ENCODE assay signal across 9 mouse cellular contexts in the genomic region with DNA sequence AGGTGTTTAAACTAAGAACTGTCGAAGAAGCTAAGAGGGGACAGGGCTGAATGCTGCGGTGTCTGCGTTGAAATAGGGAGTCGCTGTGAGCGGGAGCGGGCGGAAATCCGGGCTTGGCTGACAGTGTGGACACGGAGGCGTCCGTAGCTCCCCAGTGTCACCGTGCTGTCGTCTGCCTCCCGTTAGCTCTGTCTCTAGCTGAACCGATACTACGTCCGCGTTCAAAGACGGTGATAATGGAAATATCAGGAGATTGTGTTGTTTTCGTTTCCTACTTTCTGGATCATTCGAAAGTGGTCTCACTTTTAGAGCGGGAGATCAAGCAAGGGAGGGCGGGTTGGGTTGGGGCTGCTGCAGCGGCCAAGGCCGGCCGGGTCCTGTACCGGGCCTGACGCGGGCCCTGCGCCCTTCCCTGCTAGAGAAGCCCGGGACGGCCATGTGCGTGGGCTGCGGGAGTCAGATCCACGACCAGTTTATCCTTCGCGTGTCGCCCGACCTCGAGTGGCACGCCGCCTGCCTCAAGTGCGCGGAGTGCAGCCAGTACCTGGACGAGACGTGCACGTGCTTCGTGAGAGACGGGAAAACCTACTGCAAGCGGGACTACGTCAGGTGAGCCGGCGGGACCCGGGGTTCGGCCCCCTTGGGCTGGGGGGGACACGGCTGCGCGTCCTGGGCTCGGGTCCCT. TPM values are rescaled to one million over a fixed set of nuclear protein-coding genes. Genes with fewer than 3 reads are reported as not detected.
DNase-seq lines count a peak whose midpoint lies in the region; ATAC-seq and TF ChIP-seq lines count a peak whose summit lies in the region.
"Had no signal": no experiment of that assay in that cellular context is flagged by ENCODE, and none has a peak within 500 bp of the region (broad histone marks: within the 10 kb centered on the region; RNA-seq: fewer than 3 reads in every experiment).

No protein-coding gene starts in this region.

- H3K27ac ChIP-seq in forebrain, embryonic 12.5 days, result no peak overlapping the region
- no peak overlapping the region for H3K27ac ChIP-seq in hindbrain, postnatal 0 days
- H3K27ac ChIP-seq in liver, embryonic 15.5 days (replicated peaks), result no peak overlapping the region
- no peak overlapping the region for H3K27ac ChIP-seq in layer of hippocampus, adult 2 months

- intact Hi-C loops in left cerebral cortex, postnatal 4 days (cut with DNase I), result loop anchor here (10.0 kb wide), 1 partner anchor 373 kb away; no protein-coding TSS in a partner anchor
- intact Hi-C loops in left cerebral cortex, postnatal 10 days (cut with DNase I), result no loop called here

- peak overlapping the region; percentile 74 for H3K4me2 ChIP-seq in forebrain, embryonic 12.5 days
- H3K4me2 ChIP-seq in hindbrain, postnatal 0 days (ENCODE audit: low read depth, low read length), result peak overlapping the region; percentile 53; the same call in 1 of the 2 replicates
- H3K4me2 ChIP-seq in liver, embryonic 15.5 days, result peak overlapping the region; percentile 63

- DNase-seq in left cerebral cortex, postnatal 4 days, result peak; percentile 10
- DNase-seq in left cerebral cortex, postnatal 10 days (ENCODE audit: extremely low spot score in 1 of 2, low spot score in 2 of 2), result no peak
- peak; percentile 50 for DNase-seq in ZHBTc4 (ENCODE audit: low read depth, low spot score)
- DNase-seq in hindbrain, postnatal 0 days (ENCODE audit: low spot score), result no peak
- peak; percentile 51 for DNase-seq in splenic B cell, adult 2 months (ENCODE audit: low read depth, low spot score)
- DNase-seq in layer of hippocampus, adult 2 months (ENCODE audit: low spot score in 2 of 2), result no peak

- H3K4me3 ChIP-seq in forebrain, embryonic 12.5 days (replicated peaks), result peak overlapping the region; percentile 40
- peak overlapping the region; percentile 21 for H3K4me3 ChIP-seq in hindbrain, postnatal 0 days (ENCODE audit: low read length)
- H3K4me3 ChIP-seq in liver, embryonic 15.5 days (replicated peaks), result peak overlapping the region; percentile 28
- no peak overlapping the region for H3K4me3 ChIP-seq in layer of hippocampus, adult 2 months

- peaks cover 99% of the 10 kb centered on the region for H3K27me3 ChIP-seq in forebrain, embryonic 12.5 days
- peaks cover 64% of the 10 kb centered on the region for H3K27me3 ChIP-seq in hindbrain, postnatal 0 days (ENCODE audit: insufficient read depth, low read length)
- peaks cover 100% of the 10 kb centered on the region for H3K27me3 ChIP-seq in liver, embryonic 15.5 days
- 0 out of 2 replicates have a peak, but pooled peaks cover 5% of the 10 kb centered on the region for H3K27me3 ChIP-seq in splenic B cell, adult 2 months (ENCODE audit: control insufficient read depth, insufficient read depth, low read length, poor library complexity, severe bottlenecking)

- WGBS in forebrain, embryonic 12.5 days, result 1% methylated on average over 59 of the region's 59 CpGs
- under 1% methylated on average over 53 of the region's 59 CpGs for WGBS in hindbrain, postnatal 0 days
- WGBS in liver, embryonic 15.5 days (ENCODE audit: insufficient replicate concordance), result under 1% methylated on average over 59 of the region's 59 CpGs

- peak overlapping the region; percentile 42; the same call in 1 of the 2 replicates for H3K9ac ChIP-seq in forebrain, embryonic 12.5 days
- H3K9ac ChIP-seq in hindbrain, postnatal 0 days (replicated peaks; ENCODE audit: low read length), result no peak overlapping the region
- no peak overlapping the region for H3K9ac ChIP-seq in liver, embryonic 15.5 days

- ATAC-seq in forebrain, embryonic 12.5 days (ENCODE audit: low FRiP score), result no peak
- ATAC-seq in hindbrain, postnatal 0 days, result no peak
- ATAC-seq in liver, embryonic 15.5 days (ENCODE audit: insufficient read depth), result no peak

- no peaks in the 10 kb centered on the region for H3K9me3 ChIP-seq in forebrain, embryonic 12.5 days
- no peaks in the 10 kb centered on the region for H3K9me3 ChIP-seq in hindbrain, postnatal 0 days (ENCODE audit: low read length)
- peaks cover 6% of the 10 kb centered on the region for H3K9me3 ChIP-seq in liver, embryonic 15.5 days (replicated peaks)

- H3K4me1 ChIP-seq in forebrain, embryonic 12.5 days, result peaks cover 58% of the 10 kb centered on the region
- no peaks in the 10 kb centered on the region; the same call in 1 of the 2 replicates for H3K4me1 ChIP-seq in hindbrain, postnatal 0 days (ENCODE audit: insufficient read depth, low read length)
- peaks cover 44% of the 10 kb centered on the region for H3K4me1 ChIP-seq in liver, embryonic 15.5 days (replicated peaks)

- TF ChIP-seq CTCF in hindbrain, postnatal 0 days (IDR thresholded peaks at IDR 0.05; ENCODE audit: low read depth), result no peak
- TF ChIP-seq CTCF in layer of hippocampus, adult 2 months (conservative IDR thresholded peaks at IDR 0.05), result no peak

- H3K36me3 ChIP-seq in forebrain, embryonic 12.5 days (replicated peaks), result no peaks in the 10 kb centered on the region
- H3K36me3 ChIP-seq in hindbrain, postnatal 0 days (ENCODE audit: insufficient read depth, low read length), result no peaks in the 10 kb centered on the region
- no peaks in the 10 kb centered on the region for H3K36me3 ChIP-seq in liver, embryonic 15.5 days (replicated peaks)
- no peaks in the 10 kb centered on the region for H3K36me3 ChIP-seq in splenic B cell, adult 2 months (ENCODE audit: control insufficient read depth, insufficient read depth, low read length, poor library complexity, severe bottlenecking)

RNA-seq across cellular contexts. Expression of a gene that starts 3.4 kb away (rescaled TPM):
- total RNA-seq in left cerebral cortex, postnatal 4 days (2021), result not detected
- not detected for total RNA-seq in left cerebral cortex, postnatal 10 days (2021)
- 0.68 and 0.73 TPM in 2 replicates for polyA plus RNA-seq in forebrain, embryonic 12.5 days (2016; fragmentation: Nextera tagmentation; extraction: Ambion mirVana)
- 1.2 and 1.6 TPM in 2 replicates for total RNA-seq in hindbrain, postnatal 0 days (2014; rRNA removed)
- 0.53 and 0.95 TPM in 2 replicates for polyA plus RNA-seq in hindbrain, postnatal 0 days (2015; fragmentation: Nextera tagmentation; extraction: Ambion mirVana)
- 0.16 TPM in 1 of 2 replicates, not detected in the other for polyA plus RNA-seq in liver, embryonic 15.5 days (2015; fragmentation: Nextera tagmentation; extraction: Ambion mirVana)
- total RNA-seq in layer of hippocampus, adult 2 months (2021), result not detected
- total RNA-seq: hematopoietic stem cell, adult 5-6 weeks had no signal

RNA-seq across cellular contexts. Expression of a gene that starts 29.8 kb away (rescaled TPM):
- 10 to 100 TPM; 38.7 to 39.4 TPM for total RNA-seq in left cerebral cortex, postnatal 4 days (2021)
- total RNA-seq in left cerebral cortex, postnatal 10 days (2021), result 10 to 100 TPM; 42.7 to 44.6 TPM
- polyA plus RNA-seq in forebrain, embryonic 12.5 days (2016; fragmentation: Nextera tagmentation; extraction: Ambion mirVana), result 136 and 139 TPM in 2 replicates
- 12.5 and 17.6 TPM in 2 replicates for total RNA-seq in hindbrain, postnatal 0 days (2014; rRNA removed)
- 127 and 145 TPM in 2 replicates for polyA plus RNA-seq in hindbrain, postnatal 0 days (2015; fragmentation: Nextera tagmentation; extraction: Ambion mirVana)
- 201 and 204 TPM in 2 replicates for polyA plus RNA-seq in liver, embryonic 15.5 days (2015; fragmentation: Nextera tagmentation; extraction: Ambion mirVana)
- total RNA-seq in layer of hippocampus, adult 2 months (2021), result 10 to 100 TPM; 38.6 to 44.8 TPM

Comparison
In these comparisons a context has a peak if more than half of its experiments do, and no peak if none do; other contexts are left out.
1. DNase-seq: peak in left cerebral cortex, postnatal 4 days (single experiment), ZHBTc4 (single experiment) and splenic B cell, adult 2 months (single experiment); none in left cerebral cortex, postnatal 10 days (0 of 2), hindbrain, postnatal 0 days (single experiment) and layer of hippocampus, adult 2 months (0 of 2).
2. Peak in every context shown above with its lines, with median percentiles within 50 percentile points of each other: H3K4me2 ChIP-seq.